Mouse (Mus musculus): Measurements from ENCODE around the gene Ecel1.

The Ecel1 gene

GRCm38 (mm10) chr1:87098358-87098975 is 57.9 kb downstream of the Ecel1 start:
- peak; percentile 21 for DNase-seq (ENCODE audit: low spot score)
